Mouse (Mus musculus): Measurements from ENCODE around the gene Cers6.

DNA sequence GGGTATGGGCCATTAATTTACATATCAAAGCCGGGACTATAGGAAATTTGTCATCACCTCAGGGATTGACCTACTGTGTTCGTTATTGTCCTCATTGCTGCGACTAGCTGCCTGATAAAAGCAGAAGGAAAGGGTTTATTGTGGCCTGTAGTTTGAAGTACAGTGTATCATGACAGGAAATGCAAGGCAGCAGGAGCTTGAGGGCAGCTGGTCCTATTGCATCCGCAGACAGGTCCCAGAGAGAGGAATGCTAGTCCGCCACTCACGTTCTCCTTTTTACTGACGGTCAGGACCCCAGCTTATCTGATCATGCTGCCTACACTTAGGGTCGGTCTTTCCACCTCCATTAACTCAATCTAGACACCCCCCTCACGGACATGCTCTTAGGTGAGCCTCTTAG, 273.7 kb downstream of the Cers6 start:
- TF ChIP-seq POLR2A (IDR thresholded peaks at IDR 0.05; ENCODE audit: borderline replicate concordance, control insufficient read depth, low read depth, low read length), result no peak
- no peak for TF ChIP-seq CTCF (IDR thresholded peaks at IDR 0.05; ENCODE audit: control insufficient read depth, insufficient read depth, low read length)

Data from bone marrow, adult 2 months (tissue).